ENCODE assay signal across 25 mouse cellular contexts in the genomic region with DNA sequence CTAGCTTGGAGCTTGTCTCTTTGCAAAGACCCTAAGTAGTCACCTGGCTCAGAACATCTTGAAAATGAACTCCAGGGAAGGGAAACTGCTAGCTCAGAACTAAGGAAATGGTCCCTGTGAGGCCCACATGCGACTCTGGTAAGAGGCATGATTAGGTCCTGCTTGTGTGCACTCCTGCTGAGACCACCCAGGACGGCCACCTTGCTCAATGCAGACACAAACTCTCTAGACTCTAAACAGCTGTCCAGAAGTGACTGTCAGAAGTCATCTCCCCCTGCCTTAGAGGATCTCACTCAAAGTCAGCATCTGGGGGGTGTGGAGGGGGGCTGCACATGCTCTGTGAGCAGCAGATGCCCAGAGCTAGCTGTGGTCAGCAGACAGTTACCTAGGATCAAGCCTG.
DNase-seq lines count a peak whose midpoint lies in the region; ATAC-seq and TF ChIP-seq lines count a peak whose summit lies in the region.
"Had no signal": no experiment of that assay in that cellular context is flagged by ENCODE, and none has a peak within 500 bp of the region (broad histone marks: within the 10 kb centered on the region; RNA-seq: fewer than 3 reads in every experiment).

No protein-coding gene starts in this region.

- H3K36me3 ChIP-seq in kidney, embryonic 16.5 days (ENCODE audit: insufficient read depth, low read length): no peaks in the 10 kb centered on the region
- H3K36me3 ChIP-seq in kidney, adult 2 months (ENCODE audit: control insufficient read depth, insufficient read depth, low read length): no peaks in the 10 kb centered on the region
- no peaks in the 10 kb centered on the region for H3K36me3 ChIP-seq in stomach, embryonic 14.5 days (ENCODE audit: control insufficient read depth, insufficient read depth, low read length)
- H3K36me3 ChIP-seq in stomach, postnatal 0 days (ENCODE audit: control insufficient read depth, insufficient read depth, low read length): no peaks in the 10 kb centered on the region
- H3K36me3 ChIP-seq in intestine, embryonic 15.5 days: no peaks in the 10 kb centered on the region
- no peaks in the 10 kb centered on the region for H3K36me3 ChIP-seq in stomach, embryonic 16.5 days (ENCODE audit: control insufficient read depth, insufficient read depth, low read length)
- H3K36me3 ChIP-seq: hindbrain, embryonic 15.5 days; limb, embryonic 13.5 days; midbrain, embryonic 12.5 days; neural tube, embryonic 13.5 days had no signal

- 51% methylated on average over 2 of the region's 2 CpGs for WGBS in kidney, embryonic 16.5 days
- WGBS in kidney, adult 2 months: 41% methylated on average over 2 of the region's 2 CpGs
- WGBS in stomach, embryonic 14.5 days: 38% methylated on average over 2 of the region's 2 CpGs
- WGBS in stomach, postnatal 0 days: 63% methylated on average over 2 of the region's 2 CpGs
- WGBS in intestine, embryonic 15.5 days: 43% methylated on average over 2 of the region's 2 CpGs
- 30% methylated on average over 2 of the region's 2 CpGs for WGBS in stomach, embryonic 16.5 days

- 0 out of 2 replicates have a peak overlapping the region, but pooled peaks have one; percentile 40 for H3K27ac ChIP-seq in kidney, embryonic 16.5 days (ENCODE audit: low read length)
- H3K27ac ChIP-seq in kidney, adult 2 months (ENCODE audit: insufficient read depth, low read depth, low read length): no peak overlapping the region
- peak overlapping the region; percentile 81 for H3K27ac ChIP-seq in stomach, embryonic 14.5 days (ENCODE audit: low read length)
- H3K27ac ChIP-seq in stomach, postnatal 0 days (replicated peaks): no peak overlapping the region; the same call in 1 of the 2 replicates
- H3K27ac ChIP-seq in intestine, embryonic 15.5 days: peak overlapping the region; percentile 82
- H3K27ac ChIP-seq in stomach, embryonic 16.5 days (ENCODE audit: low read length): peak overlapping the region; percentile 74
- H3K27ac ChIP-seq: gastrocnemius, adult 2 months; hindbrain, embryonic 15.5 days; limb, embryonic 13.5 days; midbrain, embryonic 12.5 days; neural tube, embryonic 13.5 days had no signal

- no peak for TF ChIP-seq CTCF in kidney, adult 2 months (conservative IDR thresholded peaks at IDR 0.05; ENCODE audit: insufficient read depth, insufficient read length, low read depth, low read length)
- no peak for TF ChIP-seq CTCF in stomach, postnatal 0 days (IDR thresholded peaks at IDR 0.05; ENCODE audit: low read depth)

- peaks cover 8% of the 10 kb centered on the region; the same call in 1 of the 2 replicates for H3K27me3 ChIP-seq in kidney, embryonic 16.5 days (ENCODE audit: insufficient read depth, low read length)
- H3K27me3 ChIP-seq in kidney, adult 2 months (replicated peaks; ENCODE audit: control insufficient read depth, insufficient read depth, low read length): no peaks in the 10 kb centered on the region
- 0 out of 2 replicates have a peak, but pooled peaks cover 3% of the 10 kb centered on the region for H3K27me3 ChIP-seq in stomach, embryonic 14.5 days (ENCODE audit: control insufficient read depth, insufficient read depth, low read length)
- no peaks in the 10 kb centered on the region for H3K27me3 ChIP-seq in stomach, postnatal 0 days (ENCODE audit: control insufficient read depth, insufficient read depth, low read length)
- no peaks in the 10 kb centered on the region for H3K27me3 ChIP-seq in intestine, embryonic 15.5 days (replicated peaks)
- H3K27me3 ChIP-seq in stomach, embryonic 16.5 days (ENCODE audit: control insufficient read depth, insufficient read depth, low read length): no peaks in the 10 kb centered on the region
- H3K27me3 ChIP-seq: hindbrain, embryonic 15.5 days had no signal

- TF ChIP-seq EP300 in stomach, postnatal 0 days (optimal IDR thresholded peaks at IDR 0.05): no peak

- H3K9ac ChIP-seq in kidney, embryonic 16.5 days (replicated peaks; ENCODE audit: low read length): no peak overlapping the region
- H3K9ac ChIP-seq in stomach, embryonic 14.5 days (replicated peaks; ENCODE audit: low read depth, low read length): no peak overlapping the region
- no peak overlapping the region for H3K9ac ChIP-seq in stomach, postnatal 0 days (ENCODE audit: low read length)
- H3K9ac ChIP-seq in intestine, embryonic 15.5 days: no peak overlapping the region
- H3K9ac ChIP-seq in stomach, embryonic 16.5 days (ENCODE audit: low read length): no peak overlapping the region
- H3K9ac ChIP-seq: hindbrain, embryonic 15.5 days; limb, embryonic 13.5 days; midbrain, embryonic 12.5 days; neural tube, embryonic 13.5 days had no signal

- peaks cover 11% of the 10 kb centered on the region; the same call in 1 of the 2 replicates for H3K9me3 ChIP-seq in kidney, embryonic 16.5 days (ENCODE audit: low read length)
- peaks cover 6% of the 10 kb centered on the region; the same call in 1 of the 2 replicates for H3K9me3 ChIP-seq in stomach, embryonic 14.5 days (ENCODE audit: control insufficient read depth, low read depth, low read length)
- H3K9me3 ChIP-seq in stomach, postnatal 0 days (ENCODE audit: control insufficient read depth, low read length): no peaks in the 10 kb centered on the region; the same call in 1 of the 2 replicates
- H3K9me3 ChIP-seq in intestine, embryonic 15.5 days: peaks cover 6% of the 10 kb centered on the region; the same call in 1 of the 2 replicates
- H3K9me3 ChIP-seq in stomach, embryonic 16.5 days (replicated peaks; ENCODE audit: control insufficient read depth, low read length): no peaks in the 10 kb centered on the region
- H3K9me3 ChIP-seq: neural tube, embryonic 13.5 days had no signal

- no peak overlapping the region for H3K4me2 ChIP-seq in kidney, embryonic 16.5 days (replicated peaks; ENCODE audit: low read depth, low read length)
- no peak overlapping the region for H3K4me2 ChIP-seq in stomach, embryonic 14.5 days (replicated peaks; ENCODE audit: low read depth, low read length)
- no peak overlapping the region for H3K4me2 ChIP-seq in stomach, postnatal 0 days (replicated peaks; ENCODE audit: low read depth)
- no peak overlapping the region for H3K4me2 ChIP-seq in intestine, embryonic 15.5 days (replicated peaks)
- H3K4me2 ChIP-seq in stomach, embryonic 16.5 days (ENCODE audit: low read depth, low read length): no peak overlapping the region
- H3K4me2 ChIP-seq: heart, embryonic 11.5 days; hindbrain, embryonic 15.5 days; limb, embryonic 13.5 days; liver, embryonic 11.5 days; midbrain, embryonic 12.5 days; neural tube, embryonic 13.5 days had no signal

- no peak for ATAC-seq in kidney, embryonic 16.5 days (ENCODE audit: low FRiP score, low TSS enrichment)
- no peak; the same call in 1 of the 2 replicates for ATAC-seq in stomach, embryonic 14.5 days (ENCODE audit: insufficient number of reproducible peaks, insufficient read depth, low FRiP score, low read depth)
- ATAC-seq in stomach, postnatal 0 days (ENCODE audit: low FRiP score, low TSS enrichment): no peak
- no peak for ATAC-seq in intestine, embryonic 15.5 days
- no peak for ATAC-seq in stomach, embryonic 16.5 days (ENCODE audit: insufficient read depth, low FRiP score)
- ATAC-seq: forebrain, embryonic 16.5 days had no signal

- no peak for TF ChIP-seq POLR2A in kidney, adult 2 months (IDR thresholded peaks at IDR 0.05; ENCODE audit: low read depth, low read length)

- H3K4me1 ChIP-seq in kidney, embryonic 16.5 days (ENCODE audit: insufficient read depth, low read length): peaks cover 14% of the 10 kb centered on the region
- H3K4me1 ChIP-seq in kidney, adult 2 months (ENCODE audit: control insufficient read depth, insufficient read depth, low read length): no peaks in the 10 kb centered on the region
- peaks cover 20% of the 10 kb centered on the region for H3K4me1 ChIP-seq in stomach, embryonic 14.5 days (ENCODE audit: control insufficient read depth, insufficient read depth, low read length)
- H3K4me1 ChIP-seq in stomach, postnatal 0 days (replicated peaks; ENCODE audit: control insufficient read depth, insufficient read depth): no peaks in the 10 kb centered on the region
- H3K4me1 ChIP-seq in intestine, embryonic 15.5 days (replicated peaks): peaks cover 16% of the 10 kb centered on the region; the same call in 1 of the 2 replicates
- H3K4me1 ChIP-seq in stomach, embryonic 16.5 days (ENCODE audit: control insufficient read depth, insufficient read depth, low read length): peaks cover 10% of the 10 kb centered on the region
- H3K4me1 ChIP-seq: midbrain, embryonic 12.5 days had no signal

- no peak for DNase-seq in kidney, adult 2 months
- DNase-seq in stomach, postnatal 0 days (ENCODE audit: low spot score): no peak
- DNase-seq in thymus, postnatal 14 days: no peak
- no peak for DNase-seq in right cerebral cortex, postnatal 36 days (ENCODE audit: low spot score in 2 of 2)
- DNase-seq: adrenal gland, postnatal 25 days; B cell, adult 2 months; cerebellum, adult 11-12 months; cerebellum, postnatal 10 days; gastrocnemius, adult 2 months; gastrocnemius, postnatal 36 days; heart, adult 18-20 months; kidney, adult 11 months; thymus, adult 2 months had no signal

- H3K4me3 ChIP-seq in kidney, embryonic 16.5 days (ENCODE audit: low read length): no peak overlapping the region
- H3K4me3 ChIP-seq in kidney, adult 2 months (ENCODE audit: insufficient read depth, low read depth, low read length): no peak overlapping the region
- no peak overlapping the region for H3K4me3 ChIP-seq in stomach, embryonic 14.5 days (ENCODE audit: low read depth, low read length)
- no peak overlapping the region for H3K4me3 ChIP-seq in stomach, postnatal 0 days (ENCODE audit: low read depth, low read length)
- no peak overlapping the region for H3K4me3 ChIP-seq in intestine, embryonic 15.5 days (replicated peaks)
- no peak overlapping the region for H3K4me3 ChIP-seq in stomach, embryonic 16.5 days (replicated peaks; ENCODE audit: low read length)
- H3K4me3 ChIP-seq: erythroblast, embryonic 14.5 days; gastrocnemius, adult 2 months; hindbrain, embryonic 15.5 days; limb, embryonic 13.5 days; midbrain, embryonic 12.5 days; neural tube, embryonic 13.5 days had no signal

Comparison
In these comparisons a context has a peak if more than half of its experiments do, and no peak if none do; other contexts are left out.
1. H3K27ac ChIP-seq: peak in kidney, embryonic 16.5 days (single experiment), stomach, embryonic 14.5 days (single experiment), intestine, embryonic 15.5 days (single experiment) and stomach, embryonic 16.5 days (single experiment); none in kidney, adult 2 months (single experiment) and stomach, postnatal 0 days (single experiment).